Comparison of ENCODE assay signal across 26 mouse cellular contexts in genomic region chr2:5067951-5068350, GRCm38 (mm10). TPM values are rescaled to one million over a fixed set of nuclear protein-coding genes. Genes with fewer than 3 reads are reported as not detected.
DNase-seq lines count a peak whose midpoint lies in the region; ATAC-seq and TF ChIP-seq lines count a peak whose summit lies in the region.
"Had no signal": no experiment of that assay in that cellular context is flagged by ENCODE, and none has a peak within 500 bp of the region (broad histone marks: within the 10 kb centered on the region; RNA-seq: fewer than 3 reads in every experiment).

No protein-coding gene starts in this region.

- 44% methylated on average over 4 of the region's 4 CpGs for WGBS in heart, adult 2 months
- 86% methylated on average over 4 of the region's 4 CpGs for WGBS in forebrain, embryonic 13.5 days

- no peaks in the 10 kb centered on the region; the same call in 1 of the 2 replicates for H3K4me1 ChIP-seq in heart, adult 2 months (ENCODE audit: control insufficient read depth, insufficient read depth, low read length)
- H3K4me1 ChIP-seq in forebrain, embryonic 13.5 days, result peaks cover 7% of the 10 kb centered on the region
- H3K4me1 ChIP-seq: embryonic facial prominence, embryonic 12.5 days had no signal

- no peak for TF ChIP-seq EP300 in heart, adult 2 months (IDR thresholded peaks at IDR 0.05; ENCODE audit: insufficient read depth, low read depth, low read length)

- TF ChIP-seq POLR2A in heart, adult 2 months (IDR thresholded peaks at IDR 0.05; ENCODE audit: insufficient read depth, low read depth, low read length), result no peak
- no peak for TF ChIP-seq POLR2A in myocyte (IDR thresholded peaks at IDR 0.05; ENCODE audit: insufficient read length, low read depth)

- peak; percentile 48 for DNase-seq in heart, adult 11 months
- no peak for DNase-seq in heart, adult 2 months
- peak; percentile 51 for DNase-seq in NIH3T3 (ENCODE audit: low read depth)
- no peak for DNase-seq in left cerebral cortex, adult 2 months (ENCODE audit: extremely low spot score in 1 of 2, low spot score in 2 of 2)
- no peak for DNase-seq in thymus, postnatal 36 days
- DNase-seq: adrenal gland, adult 2 months; adrenal gland, postnatal 14 days; cerebellum, adult 11 months; cerebellum, adult 2 months; cerebellum, adult 9-11 months; cerebellum, postnatal 25 days; gastrocnemius, postnatal 25 days; heart, postnatal 36 days had no signal

- H3K4me3 ChIP-seq in heart, adult 2 months, result no peak overlapping the region
- no peak overlapping the region for H3K4me3 ChIP-seq in myocyte
- no peak overlapping the region for H3K4me3 ChIP-seq in left cerebral cortex, adult 2 months
- no peak overlapping the region for H3K4me3 ChIP-seq in forebrain, embryonic 13.5 days
- H3K4me3 ChIP-seq: embryonic facial prominence, embryonic 12.5 days; embryonic facial prominence, embryonic 15.5 days; erythroblast, embryonic 14.5 days; forebrain, embryonic 12.5 days; hindbrain, embryonic 10.5 days; hindbrain, embryonic 13.5 days; intestine, embryonic 15.5 days had no signal

- H3K4me2 ChIP-seq in myocyte (ENCODE audit: low read depth), result peak overlapping the region; percentile 32
- H3K4me2 ChIP-seq in forebrain, embryonic 13.5 days, result no peak overlapping the region
- H3K4me2 ChIP-seq: embryonic facial prominence, embryonic 12.5 days; embryonic facial prominence, embryonic 15.5 days; forebrain, embryonic 12.5 days; heart, embryonic 11.5 days; hindbrain, embryonic 13.5 days; intestine, embryonic 15.5 days had no signal

- no peak overlapping the region for H3K27ac ChIP-seq in heart, adult 2 months
- H3K27ac ChIP-seq in left cerebral cortex, adult 2 months, result no peak overlapping the region
- no peak overlapping the region for H3K27ac ChIP-seq in forebrain, embryonic 13.5 days
- H3K27ac ChIP-seq: embryonic facial prominence, embryonic 12.5 days; embryonic facial prominence, embryonic 15.5 days; forebrain, embryonic 12.5 days; hindbrain, embryonic 10.5 days; hindbrain, embryonic 13.5 days; intestine, embryonic 15.5 days had no signal

- ATAC-seq in forebrain, embryonic 13.5 days, result no peak
- ATAC-seq: forebrain, embryonic 16.5 days; hindbrain, embryonic 16.5 days; intestine, embryonic 15.5 days had no signal

- no peak overlapping the region for H3K9ac ChIP-seq in heart, adult 2 months (ENCODE audit: low read depth, low read length)
- H3K9ac ChIP-seq in forebrain, embryonic 13.5 days, result no peak overlapping the region
- H3K9ac ChIP-seq: embryonic facial prominence, embryonic 12.5 days; embryonic facial prominence, embryonic 15.5 days; forebrain, embryonic 12.5 days; hindbrain, embryonic 13.5 days; intestine, embryonic 15.5 days had no signal

- no peak for TF ChIP-seq CTCF in heart, adult 2 months (IDR thresholded peaks at IDR 0.05)
- no peak for TF ChIP-seq CTCF in left cerebral cortex, adult 2 months (IDR thresholded peaks at IDR 0.05)

- no peaks in the 10 kb centered on the region for H3K79me2 ChIP-seq in heart, adult 2 months (replicated peaks; ENCODE audit: control insufficient read depth, insufficient read depth, low read length)
- no peaks in the 10 kb centered on the region for H3K79me2 ChIP-seq in myocyte (ENCODE audit: control insufficient read depth, insufficient read depth)

- H3ac ChIP-seq in myocyte (ENCODE audit: control insufficient read depth, insufficient read length), result no peak overlapping the region

- intact Hi-C loops in heart, adult 2 months (cut with DNase I), result no loop called here
- intact Hi-C loops in left cerebral cortex, adult 2 months (cut with DNase I), result no loop called here

- no peaks in the 10 kb centered on the region for H3K27me3 ChIP-seq in heart, adult 2 months (ENCODE audit: control insufficient read depth, insufficient read depth, low read length)
- H3K27me3 ChIP-seq in myocyte (ENCODE audit: control insufficient read depth, insufficient read depth, insufficient read length), result no peaks in the 10 kb centered on the region
- H3K27me3 ChIP-seq in forebrain, embryonic 13.5 days, result peaks cover 18% of the 10 kb centered on the region
- H3K27me3 ChIP-seq: embryonic facial prominence, embryonic 15.5 days; intestine, embryonic 15.5 days had no signal

- H3K9me3 ChIP-seq in forebrain, embryonic 13.5 days (replicated peaks), result no peaks in the 10 kb centered on the region
- H3K9me3 ChIP-seq: embryonic facial prominence, embryonic 12.5 days; embryonic facial prominence, embryonic 15.5 days; forebrain, embryonic 12.5 days; intestine, embryonic 15.5 days had no signal

- H3K36me3 ChIP-seq in heart, adult 2 months (ENCODE audit: control insufficient read depth, insufficient read depth, low read length), result no peaks in the 10 kb centered on the region
- H3K36me3 ChIP-seq in myocyte (ENCODE audit: control insufficient read depth, insufficient read depth), result no peaks in the 10 kb centered on the region
- no peaks in the 10 kb centered on the region for H3K36me3 ChIP-seq in forebrain, embryonic 13.5 days (ENCODE audit: poor library complexity, severe bottlenecking)
- H3K36me3 ChIP-seq: embryonic facial prominence, embryonic 12.5 days; embryonic facial prominence, embryonic 15.5 days; forebrain, embryonic 12.5 days; hindbrain, embryonic 10.5 days; hindbrain, embryonic 13.5 days; intestine, embryonic 15.5 days had no signal

TF ChIP-seq in myocyte, 11 proteins besides CTCF, POLR2A, EP300 and RAD21:
- TF ChIP-seq TCF3 (IDR thresholded peaks at IDR 0.05; ENCODE audit: insufficient read length, low read depth), result no peak
- no peak for TF ChIP-seq SRF (IDR thresholded peaks at IDR 0.05; ENCODE audit: control insufficient read depth, insufficient read length, low read depth)
- TF ChIP-seq USF1 (IDR thresholded peaks at IDR 0.05; ENCODE audit: low read depth), result no peak
- TF ChIP-seq MYOD1 (IDR thresholded peaks at IDR 0.05; ENCODE audit: control insufficient read depth in 1 of 3, insufficient read length in 2 of 3, low read depth in 2 of 3), result no peak
- no peak for TF ChIP-seq MAX (IDR thresholded peaks at IDR 0.05; ENCODE audit: low read depth)
- no peak for TF ChIP-seq CEBPB (IDR thresholded peaks at IDR 0.05; ENCODE audit: insufficient read depth, poor library complexity, severe bottlenecking)
- TF ChIP-seq REST (IDR thresholded peaks at IDR 0.05; ENCODE audit: insufficient read depth, insufficient read length), result no peak
- no peak for TF ChIP-seq E2F4 (IDR thresholded peaks at IDR 0.05; ENCODE audit: insufficient read depth)
- TF ChIP-seq MYOG (IDR thresholded peaks at IDR 0.05; ENCODE audit: control insufficient read depth in 1 of 3, insufficient read depth in 1 of 3, insufficient read length in 2 of 3, low read depth in 2 of 3), result no peak

RNA-seq across cellular contexts. Expression of gene Optn, which starts 4.1 kb away (rescaled TPM):
- total RNA-seq in heart, adult 2 months (2021), result 10 to 100 TPM; 76.3 to 100.0 TPM
- polyA plus RNA-seq in heart, adult 2 months (2012; rRNA removed), result 16.5 and 18.6 TPM in 2 replicates
- 11.2 TPM for polyA plus RNA-seq in myocyte (2012; fragmentation: generic; extraction: Trizol)
- 10 to 100 TPM; 16.7 to 20.4 TPM for total RNA-seq in left cerebral cortex, adult 2 months (2021)
- 2.8 and 3.3 TPM in 2 replicates for polyA plus RNA-seq in forebrain, embryonic 13.5 days (2015; fragmentation: Nextera tagmentation; extraction: Ambion mirVana)

RNA-seq across cellular contexts. Expression of gene Mcm10, which starts 55.4 kb away (rescaled TPM):
- total RNA-seq in heart, adult 2 months (2021), result under 1 TPM; 0.31 to 0.39 TPM
- polyA plus RNA-seq in heart, adult 2 months (2012; rRNA removed), result 0.14 and 0.85 TPM in 2 replicates
- polyA plus RNA-seq in myocyte (2012; fragmentation: generic; extraction: Trizol), result 4.2 TPM
- 1 to 10 TPM in 1 of 2 experiments, under 1 TPM in 1; 0.72 to 1.2 TPM for total RNA-seq in left cerebral cortex, adult 2 months (2021)
- polyA plus RNA-seq in forebrain, embryonic 13.5 days (2015; fragmentation: Nextera tagmentation; extraction: Ambion mirVana), result 25.0 and 28.9 TPM in 2 replicates
- total RNA-seq: gastrocnemius, adult 8-10 months had no signal

Comparison
In these comparisons a context has a peak if more than half of its experiments do, and no peak if none do; other contexts are left out.
1. DNase-seq: peak in heart, adult 11 months (single experiment) and NIH3T3 (single experiment); none in heart, adult 2 months (0 of 2), left cerebral cortex, adult 2 months (0 of 2) and thymus, postnatal 36 days (0 of 2).